Mouse (Mus musculus) heart, embryonic 14.5 days (tissue): Measurements from ENCODE around the gene Cacfd1. TPM values are rescaled to one million over a fixed set of nuclear protein-coding genes. Genes with fewer than 3 reads are reported as not detected.

ENCODE experiments used
- ATAC-seq: fragments of 200-750 bp; cut with Nextera tagmentation; 2 replicates; pipeline ENCODE4 v1.8.0; 2017; ENCODE audit warnings: low read depth, moderate TSS enrichment; ENCODE audit not compliant: insufficient number of reproducible peaks, insufficient read depth, low FRiP score
- H3K27ac ChIP-seq, 2 experiments: fragments of 200-500 bp in 1 of 2; fragments of 300-500 bp in 1 of 2; sonication (generic) in 1 of 2; replicated peaks in 1 of 2; 2 replicates each; pipeline ENCODE4 v1.5.1; 2012 to 2014; ENCODE audit warnings: low read depth in 2 of 2, low read length in 2 of 2, control low read depth in 1 of 2, mild to moderate bottlenecking in 1 of 2, mixed read lengths in 1 of 2; ENCODE audit not compliant: control insufficient read depth in 1 of 2, insufficient read depth in 1 of 2
- H3K27me3 ChIP-seq: fragments of 300-500 bp; sonication (generic); 2 replicates; pipeline ENCODE4 v1.6.1; 2014; ENCODE audit warnings: mild to moderate bottlenecking, low read length, control low read depth; ENCODE audit not compliant: control insufficient read depth, insufficient read depth
- H3K36me3 ChIP-seq: fragments of 300-500 bp; sonication (generic); 2 replicates; pipeline ENCODE4 v1.6.1; 2014; ENCODE audit warnings: mild to moderate bottlenecking, control low read depth, low read length, mixed read lengths; ENCODE audit not compliant: control insufficient read depth, insufficient read depth
- H3K4me1 ChIP-seq, 2 experiments: fragments of 200-500 bp in 1 of 2; fragments of 300-500 bp in 1 of 2; sonication (generic) in 1 of 2; 2 replicates each; pipeline ENCODE4 v1.6.1; 2012 to 2014; ENCODE audit warnings: low read length in 2 of 2, control low read depth in 1 of 2, mixed read lengths in 1 of 2; ENCODE audit not compliant: control insufficient read depth in 2 of 2, insufficient read depth in 2 of 2
- H3K4me2 ChIP-seq: fragments of 300-500 bp; sonication (generic); 2 replicates; pipeline ENCODE4 v1.6.1; 2014; ENCODE audit warnings: mild to moderate bottlenecking, low read length
- H3K4me3 ChIP-seq, 2 experiments: fragments of 200-500 bp in 1 of 2; fragments of 300-500 bp in 1 of 2; sonication (generic) in 1 of 2; 2 replicates each; pipeline ENCODE4 v1.5.1; 2012 to 2014; ENCODE audit warnings: low read length in 2 of 2, mild to moderate bottlenecking in 2 of 2, control low read depth in 1 of 2, low read depth in 1 of 2, moderate library complexity in 1 of 2; ENCODE audit not compliant: control insufficient read depth in 1 of 2, insufficient read depth in 1 of 2
- H3K9ac ChIP-seq: fragments of 300-500 bp; sonication (generic); 2 replicates; pipeline ENCODE4 v1.6.1; 2014; ENCODE audit warnings: mild to moderate bottlenecking, low read length
- H3K9me3 ChIP-seq: fragments of 300-500 bp; sonication (generic); 2 replicates; pipeline ENCODE4 v1.6.1; 2016; ENCODE audit warnings: low read length, control low read depth; ENCODE audit not compliant: control insufficient read depth
- WGBS: fragments of 180-500 bp; shearing (Covaris S2); extraction: QIAGEN DNeasy Blood & Tissue Kit; methylation state at CpG from one replicate; pipeline ENCODE4 v1.1.7; 2014; 5-methylcytosine and 5-hydroxymethylcytosine counted together
- polyA plus RNA-seq: library from polyadenylated mRNA; unstranded; fragments of >200 nt; fragmentation: Nextera tagmentation; extraction: Ambion mirVana; gene quantifications from 2 replicates; pipeline ENCODE4 v1.2.1, GENCODE M21; 2014

Cacfd1 gene
- polyA plus RNA-seq, 1 experiment from 2014 or later, result 38.5 TPM

- Histone ChIP-seq H3K4me1 (no peaks in the 10 kb centered on the region), H3K4me2 (no peak overlapping the region), H3K27me3 (peaks cover 6% of the 10 kb centered on the region; the same call in 1 of the 2 replicates), H3K27ac (no peak overlapping the region), H3K36me3 (no peaks in the 10 kb centered on the region), H3K4me3 (no peak overlapping the region), H3K9ac (no peak overlapping the region), H3K9me3 (no peaks in the 10 kb centered on the region)
- ATAC-seq, result no peak
- 71% methylated on average over 1 of the region's 1 CpGs for WGBS
Measured at GRCm38 (mm10) chr2:26980361-26980760, 29.4 kb upstream of the Cacfd1 start.

- no peaks in the 10 kb centered on the region for H3K4me1 ChIP-seq
- no peak for ATAC-seq
- no peak overlapping the region for H3K27ac ChIP-seq
- no peaks in the 10 kb centered on the region for H3K9me3 ChIP-seq
- H3K36me3 ChIP-seq, result no peaks in the 10 kb centered on the region
- no peak overlapping the region for H3K4me3 ChIP-seq
- H3K4me2 ChIP-seq, result no peak overlapping the region
- H3K27me3 ChIP-seq, result peaks cover 6% of the 10 kb centered on the region; the same call in 1 of the 2 replicates
- WGBS, result 81% methylated on average over 2 of the region's 2 CpGs
- no peak overlapping the region for H3K9ac ChIP-seq
Measured at GRCm38 (mm10) chr2:26984179-26984578, 25.5 kb upstream of the Cacfd1 start.

- H3K9me3 ChIP-seq, result no peaks in the 10 kb centered on the region
- H3K36me3 ChIP-seq, result no peaks in the 10 kb centered on the region
- H3K4me2 ChIP-seq, result no peak overlapping the region
- H3K4me3 ChIP-seq, result no peak overlapping the region
- 76% methylated on average over 5 of the region's 5 CpGs for WGBS
- no peak overlapping the region for H3K27ac ChIP-seq
- H3K27me3 ChIP-seq, result peaks cover 6% of the 10 kb centered on the region; the same call in 1 of the 2 replicates
- ATAC-seq, result no peak
- no peaks in the 10 kb centered on the region for H3K4me1 ChIP-seq
- no peak overlapping the region for H3K9ac ChIP-seq
Measured at GRCm38 (mm10) chr2:26984640-26985039, 25.1 kb upstream of the Cacfd1 start.

GRCm38 (mm10) chr2:26993936-26994335 lies 15.8 kb upstream of the Cacfd1 start:
- Histone ChIP-seq H3K9ac (no peak overlapping the region), H3K4me2 (no peak overlapping the region), H3K27ac (no peak overlapping the region), H3K36me3 (no peaks in the 10 kb centered on the region), H3K27me3 (no peaks in the 10 kb centered on the region), H3K9me3 (no peaks in the 10 kb centered on the region), H3K4me1 (no peaks in the 10 kb centered on the region), H3K4me3 (no peak overlapping the region)
- no peak for ATAC-seq
- 70% methylated on average over 3 of the region's 3 CpGs for WGBS

GRCm38 (mm10) chr2:26997498-26997897 lies 12.2 kb upstream of the Cacfd1 start:
- no peak overlapping the region for H3K4me3 ChIP-seq
- no peak overlapping the region for H3K4me2 ChIP-seq
- H3K9me3 ChIP-seq, result no peaks in the 10 kb centered on the region
- ATAC-seq, result no peak
- H3K9ac ChIP-seq, result no peak overlapping the region
- H3K4me1 ChIP-seq, result no peaks in the 10 kb centered on the region
- no peaks in the 10 kb centered on the region for H3K27me3 ChIP-seq
- H3K27ac ChIP-seq, result no peak overlapping the region
- 85% methylated on average over 1 of the region's 1 CpGs for WGBS
- H3K36me3 ChIP-seq, result no peaks in the 10 kb centered on the region

- no peaks in the 10 kb centered on the region for H3K36me3 ChIP-seq
- H3K27me3 ChIP-seq, result no peaks in the 10 kb centered on the region
- H3K4me3 ChIP-seq, result no peak overlapping the region
- no peak for ATAC-seq
- 84% methylated on average over 6 of the region's 7 CpGs for WGBS
- H3K4me1 ChIP-seq, result no peaks in the 10 kb centered on the region
- H3K9ac ChIP-seq, result no peak overlapping the region
- no peak overlapping the region for H3K4me2 ChIP-seq
- H3K27ac ChIP-seq, result no peak overlapping the region
- no peaks in the 10 kb centered on the region for H3K9me3 ChIP-seq
Measured at GRCm38 (mm10) chr2:26997993-26998392, 11.7 kb upstream of the Cacfd1 start.

GRCm38 (mm10) chr2:27006255-27006654 lies 3.5 kb upstream of the Cacfd1 start:
- WGBS, result 60% methylated on average over 4 of the region's 4 CpGs
- no peak for ATAC-seq

GRCm38 (mm10) chr2:27007701-27008100 lies 2.0 kb upstream of the Cacfd1 start:
- H3K27me3 ChIP-seq, result no peaks in the 10 kb centered on the region
- no peak overlapping the region for H3K27ac ChIP-seq
- H3K4me3 ChIP-seq, result no peak overlapping the region
- H3K4me2 ChIP-seq, result no peak overlapping the region
- WGBS, result 69% methylated on average over 7 of the region's 7 CpGs
- no peaks in the 10 kb centered on the region for H3K9me3 ChIP-seq
- peaks cover 10 to 14% of the 10 kb centered on the region in 2 experiments; a peak in 3 of 4 replicates for H3K4me1 ChIP-seq
- no peaks in the 10 kb centered on the region for H3K36me3 ChIP-seq
- no peak overlapping the region for H3K9ac ChIP-seq
- ATAC-seq, result no peak

More at GRCm38 (mm10) chr2:27006255-27006654, 3.5 kb upstream of the Cacfd1 start:
- no peak overlapping the region for H3K4me3 ChIP-seq
- no peak overlapping the region for H3K27ac ChIP-seq
- H3K27me3 ChIP-seq, result no peaks in the 10 kb centered on the region
- H3K4me2 ChIP-seq, result no peak overlapping the region
- H3K4me1 ChIP-seq, result peaks cover 10 to 13% of the 10 kb centered on the region in 2 experiments; a peak in 3 of 4 replicates
- no peaks in the 10 kb centered on the region for H3K9me3 ChIP-seq
- H3K36me3 ChIP-seq, result no peaks in the 10 kb centered on the region
- H3K9ac ChIP-seq, result no peak overlapping the region
